Mouse (Mus musculus) kidney, adult 18-20 months (tissue): ENCODE measurements at regions not wholly inside any gene's neighbourhood (a gene's known extent, or its start where the extent isn't known, plus 50 kb on each side); places are given as distances from the start of the nearest gene placed in this dataset.

Source experiments
- DNase-seq: peaks from one replicate; pipeline ENCODE4 v3.0.0; 2021

- no peak for DNase-seq
Observed at GRCm38 (mm10) chr1:121178611-121179245, 153.7 kb downstream of the Insig2 start.

- DNase-seq, result peak; percentile 72
Observed at GRCm38 (mm10) chr1:121180273-121181030, 151.9 kb downstream of the Insig2 start.

GRCm38 (mm10) chr1:121188895-121189294, 143.5 kb downstream of the Insig2 start:
- DNase-seq, result no peak

DNA sequence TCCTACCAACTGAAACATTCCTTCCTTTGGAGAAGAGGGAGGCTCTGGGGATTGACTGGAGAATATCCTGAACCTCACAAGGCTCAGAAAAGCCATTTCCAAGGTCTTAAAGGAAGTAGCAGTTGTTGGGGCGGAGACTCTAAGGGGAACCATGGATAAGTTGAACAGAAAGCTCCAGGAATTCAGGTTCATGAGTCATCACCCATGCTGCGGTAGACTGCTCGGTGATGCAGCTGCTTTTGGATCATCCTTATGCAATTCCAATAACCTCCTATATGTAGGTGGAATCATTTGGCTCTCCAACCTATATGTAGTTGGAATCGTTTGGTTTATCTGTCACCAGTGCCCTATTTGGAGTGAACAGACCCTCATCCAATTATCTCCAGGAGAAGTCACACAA, 137.6 kb downstream of the Insig2 start:
- DNase-seq, result no peak

- peak; percentile 7 for DNase-seq
Observed at GRCm38 (mm10) chr1:121215843-121216242, 116.5 kb downstream of the Insig2 start.

- no peak for DNase-seq
Observed at GRCm38 (mm10) chr1:121224250-121224649, 108.1 kb downstream of the Insig2 start.

DNA sequence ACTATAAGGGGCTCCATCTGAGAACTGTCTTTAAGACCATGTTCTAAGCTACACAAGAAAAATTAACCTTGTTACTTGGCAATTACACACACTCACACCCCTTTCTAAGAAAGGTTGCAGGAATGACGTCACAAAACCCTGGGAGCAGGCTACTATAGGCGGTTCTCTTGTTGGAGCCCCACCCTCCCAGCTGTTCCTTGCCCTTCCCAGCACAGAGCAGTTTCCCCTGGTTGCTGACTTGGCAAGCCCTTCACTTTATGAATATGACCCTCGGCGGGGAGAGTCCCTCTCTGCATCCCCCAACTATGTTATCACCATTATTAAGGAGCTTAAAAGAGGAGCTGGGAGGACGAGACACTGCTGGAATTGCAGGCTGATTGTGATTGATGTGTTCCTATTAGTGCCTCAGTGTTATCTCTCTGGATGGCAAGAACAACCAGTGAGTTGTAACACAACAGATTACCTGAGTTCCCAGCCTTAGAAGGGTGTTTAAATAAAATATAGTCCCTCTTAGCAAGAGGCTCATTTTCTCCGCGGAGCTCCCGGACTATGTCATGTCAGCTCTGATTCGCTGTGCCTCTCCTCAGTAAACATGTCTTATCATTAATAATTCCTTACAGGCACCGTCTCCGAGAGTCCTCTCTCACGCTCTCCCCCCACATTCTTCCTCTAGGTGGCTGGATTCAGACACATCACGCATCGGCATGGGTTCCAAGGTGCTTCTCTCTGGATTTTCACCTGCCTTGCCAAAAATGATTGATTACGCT, 105.7 kb downstream of the Insig2 start:
- DNase-seq, result no peak

DNA sequence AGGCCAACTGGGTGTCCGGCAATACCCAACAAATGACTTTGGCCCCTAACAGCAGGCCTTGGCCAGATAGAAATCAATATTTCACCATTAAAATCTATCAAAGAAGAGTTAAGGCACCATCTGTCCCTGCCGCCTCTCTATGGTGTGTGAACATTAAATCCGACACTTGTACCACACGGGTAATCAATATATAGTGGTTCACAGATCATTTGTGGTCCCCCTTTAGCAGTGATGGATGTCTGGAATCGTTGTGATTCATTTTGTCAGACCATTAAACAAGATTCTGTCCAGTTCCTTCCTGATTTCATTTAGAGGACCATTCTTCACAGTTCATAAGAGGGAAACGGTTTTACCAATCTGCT, 105.2 kb downstream of the Insig2 start:
- no peak for DNase-seq

DNA sequence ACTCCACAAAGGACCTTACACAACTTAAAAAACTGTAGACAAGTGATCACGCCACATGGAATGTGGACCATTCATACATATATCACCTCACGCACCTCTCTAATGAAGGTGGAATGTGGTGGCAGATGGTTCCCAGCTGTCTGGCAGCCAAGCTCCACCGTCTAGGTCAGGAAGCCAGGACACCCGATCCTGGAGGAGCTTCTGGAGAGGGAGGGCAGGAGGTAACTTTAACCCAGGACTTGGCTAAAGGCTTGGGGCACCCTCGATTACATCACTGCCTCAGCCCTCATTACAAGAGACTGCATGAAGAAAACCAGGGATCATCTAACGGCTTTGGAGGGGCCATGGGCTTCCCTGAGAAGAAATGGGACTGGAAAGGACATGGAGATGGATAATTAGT, 88.8 kb downstream of the Insig2 start:
- no peak for DNase-seq

DNA sequence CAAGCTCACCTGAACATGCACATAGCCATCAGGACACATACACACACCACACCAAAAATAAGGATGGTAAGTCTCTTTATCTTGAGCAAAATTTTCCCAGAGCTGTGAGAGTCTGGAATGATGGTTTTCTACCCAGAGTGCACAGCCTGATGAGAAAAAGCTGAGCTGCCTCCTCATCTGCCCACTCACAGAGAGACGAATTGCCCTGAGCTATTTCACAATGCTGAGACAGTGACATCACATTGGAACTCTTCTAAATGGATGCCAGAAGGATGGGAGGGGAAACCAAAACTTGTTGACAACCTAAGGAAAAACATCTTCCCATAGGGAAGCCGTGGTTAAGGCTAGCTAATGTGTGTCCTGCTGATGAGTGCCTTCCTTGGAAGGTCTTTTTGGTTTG, 84.8 kb downstream of the Insig2 start:
- no peak for DNase-seq

GRCm38 (mm10) chr1:121249081-121249480, 83.3 kb downstream of the Insig2 start:
- no peak for DNase-seq

- DNase-seq, result no peak
Observed at GRCm38 (mm10) chr1:121250686-121251085, 81.7 kb downstream of the Insig2 start.

DNA sequence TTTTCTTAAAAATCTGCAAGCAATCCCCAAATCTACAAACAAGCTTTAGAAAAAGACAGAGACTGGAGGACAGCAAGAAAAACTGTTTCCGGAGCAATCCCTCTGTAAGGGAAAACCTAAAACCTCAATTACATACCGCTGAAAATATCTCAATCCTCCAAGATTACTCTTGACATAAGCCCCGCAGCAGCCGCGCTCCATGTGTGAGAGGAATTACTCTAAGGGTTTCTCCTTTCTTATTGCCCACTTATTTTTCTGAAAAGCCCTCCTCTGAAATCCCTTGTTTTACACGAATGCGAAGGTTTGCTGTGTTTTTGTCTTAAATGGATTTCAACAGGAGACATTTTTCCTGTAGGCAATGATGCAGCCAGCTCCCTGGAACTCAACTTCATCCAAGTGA, 80.3 kb downstream of the Insig2 start:
- no peak for DNase-seq

GRCm38 (mm10) chr1:121254196-121254595, 78.2 kb downstream of the Insig2 start:
- DNase-seq, result no peak
